Mouse (Mus musculus) small intestine, adult 10 weeks (tissue): ENCODE results near the gene Cdkn3. TPM values are rescaled to one million over a fixed set of nuclear protein-coding genes. Genes with fewer than 3 reads are reported as not detected.

Experiments used
- polyA plus RNA-seq: library from polyadenylated mRNA; stranded (reverse); fragments of 350-450 nt; fragmentation: Illumina TruSeq; extraction: RNeasy Lipid Tissue Mini Kit (QIAGEN cat#74804); gene quantifications from one replicate; pipeline ENCODE4 v1.2.3, GENCODE M21; 2014; ENCODE audit warnings: low replicate concordance

Cdkn3 gene
- polyA plus RNA-seq: 25.7 TPM

DNA sequence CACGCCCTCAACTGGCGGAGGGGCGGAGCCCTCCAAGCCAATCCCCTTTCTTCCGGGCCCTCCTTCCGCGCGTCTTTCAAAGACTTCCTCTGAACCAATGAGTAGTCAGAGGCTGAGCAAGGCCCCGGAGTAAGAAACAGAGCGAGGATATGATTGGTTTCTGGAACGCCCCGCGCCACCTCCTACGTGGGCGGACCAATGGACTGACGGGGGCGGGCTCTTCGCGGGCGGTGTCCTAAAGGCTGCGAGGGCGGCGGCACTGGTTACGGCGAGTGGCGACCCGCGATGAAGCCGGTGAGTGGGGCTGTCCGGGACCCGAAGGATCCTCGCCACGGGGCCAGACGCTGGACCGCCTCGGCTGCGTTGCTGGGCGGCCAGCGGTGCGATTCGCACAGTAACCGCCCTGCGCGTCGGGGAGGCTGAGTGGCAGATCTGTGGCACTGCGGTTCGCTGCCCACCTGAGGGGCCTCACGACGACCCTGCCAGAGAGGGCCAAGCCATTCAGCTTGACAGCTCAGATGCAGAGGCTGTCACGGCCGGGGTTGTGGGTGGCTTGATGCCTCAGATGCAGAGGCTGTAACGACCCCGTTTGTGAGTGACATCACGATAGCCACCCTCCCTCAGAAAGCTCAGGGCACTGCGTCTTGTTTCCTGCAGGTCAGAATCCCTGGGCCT lies at the start of gene Cdkn3:
Gene Cdkn3, plus strand, starts transcription at position 187 of the 675 bp plus-strand sequence.

DNA sequence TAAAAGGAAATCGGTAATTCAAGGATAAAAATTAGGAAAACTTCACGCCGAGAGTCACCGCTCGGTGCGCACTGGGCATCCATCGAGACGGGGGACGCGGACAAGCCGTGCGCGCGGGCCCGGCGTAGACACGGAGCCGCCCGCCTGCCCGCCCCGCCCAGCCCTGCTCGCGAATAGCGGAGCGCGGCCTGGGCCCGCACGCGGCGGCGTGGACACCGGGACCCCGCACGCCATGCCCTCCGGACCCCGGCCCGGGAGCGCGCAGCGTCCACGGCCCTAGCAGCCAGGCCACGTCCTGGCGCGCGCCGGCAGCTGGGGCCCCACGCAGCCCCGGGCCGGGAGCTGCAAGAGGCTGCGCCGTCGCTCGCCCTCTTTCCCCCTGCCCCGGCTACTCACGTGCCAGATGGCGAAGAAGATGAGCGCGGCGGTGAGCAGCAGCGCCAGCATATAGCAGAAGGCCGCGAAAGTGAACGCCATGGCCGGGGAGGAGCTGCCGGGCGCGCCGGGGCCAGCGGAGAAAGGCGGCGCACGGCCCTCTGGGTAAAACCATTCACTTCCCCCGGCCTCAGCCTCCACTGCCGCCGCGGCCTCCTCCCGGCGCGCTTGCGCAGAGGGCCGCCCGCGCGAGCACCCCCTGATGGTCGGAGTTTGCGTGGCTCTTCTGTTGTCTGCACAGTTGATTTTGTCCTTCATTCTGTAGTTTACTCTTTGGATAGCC lies 27.6 kb downstream of the Cdkn3 start, which contains the start of gene Cnih1:
Gene Cnih1, minus strand, starts transcription at position 625 of the 718 bp plus-strand sequence.

Other genes with a start within 250 kb of the Cdkn3 start
- 331 TPM for gene Cnih1, start 27.9 kb downstream of the Cdkn3 start, polyA plus RNA-seq
- gene Gmfb, start 61.7 kb downstream of the Cdkn3 start, polyA plus RNA-seq: 254 TPM
- 35.5 TPM for gene Cgrrf1, start 71.6 kb downstream of the Cdkn3 start, polyA plus RNA-seq
- 3.4 TPM for gene Samd4, start 122.3 kb downstream of the Cdkn3 start, polyA plus RNA-seq